ENCODE assay signal across 21 mouse cellular contexts in genomic region chr8:61111940-61112339, GRCm38 (mm10).
DNase-seq lines count a peak whose midpoint lies in the region; ATAC-seq lines count a peak whose summit lies in the region.
"Had no signal": no experiment of that assay in that cellular context is flagged by ENCODE, and none has a peak within 500 bp of the region (broad histone marks: within the 10 kb centered on the region; RNA-seq: fewer than 3 reads in every experiment).

No protein-coding gene starts in this region.

- no peaks in the 10 kb centered on the region for H3K9me3 ChIP-seq in kidney, embryonic 14.5 days (ENCODE audit: control insufficient read depth, low read length)
- H3K9me3 ChIP-seq: embryonic facial prominence, embryonic 12.5 days; forebrain, embryonic 12.5 days; heart, embryonic 13.5 days; hindbrain, embryonic 12.5 days had no signal

- H3K4me3 ChIP-seq in kidney, embryonic 14.5 days (ENCODE audit: low read length): no peak overlapping the region
- H3K4me3 ChIP-seq: embryonic facial prominence, embryonic 12.5 days; forebrain, embryonic 12.5 days; gastrocnemius, adult 2 months; heart, embryonic 13.5 days; hindbrain, embryonic 12.5 days had no signal

- no peak overlapping the region for H3K9ac ChIP-seq in kidney, embryonic 14.5 days (ENCODE audit: low read depth, low read length)
- H3K9ac ChIP-seq: embryonic facial prominence, embryonic 12.5 days; forebrain, embryonic 12.5 days; forebrain, postnatal 0 days; heart, embryonic 13.5 days; hindbrain, embryonic 12.5 days had no signal

- no peak for ATAC-seq in kidney, embryonic 14.5 days (ENCODE audit: low FRiP score, low TSS enrichment)
- ATAC-seq in megakaryocyte-erythroid progenitor cell, adult 5-6 weeks (replicated peaks; ENCODE audit: low FRiP score, low TSS enrichment, poor library complexity, severe bottlenecking): no peak
- ATAC-seq: forebrain, postnatal 0 days; hindbrain, embryonic 16.5 days; inflammation-experienced regulatory T-cells, adult 6 months; intestine, postnatal 0 days had no signal

- H3K27ac ChIP-seq in kidney, embryonic 14.5 days (ENCODE audit: low read depth, low read length): no peak overlapping the region
- H3K27ac ChIP-seq: embryonic facial prominence, embryonic 12.5 days; forebrain, embryonic 12.5 days; gastrocnemius, adult 2 months; heart, embryonic 13.5 days; hindbrain, embryonic 12.5 days had no signal

- H3K27me3 ChIP-seq in kidney, embryonic 14.5 days (ENCODE audit: control insufficient read depth, insufficient read depth, low read length): no peaks in the 10 kb centered on the region
- H3K27me3 ChIP-seq: embryonic facial prominence, embryonic 12.5 days; forebrain, embryonic 12.5 days; heart, embryonic 13.5 days; hindbrain, embryonic 12.5 days had no signal

- DNase-seq in heart, adult 11 months: peak; percentile 52
- no peak for DNase-seq in heart, postnatal 10 days
- DNase-seq in adrenal gland, adult 8-10 months: peak; percentile 31
- peak; percentile 61 to 64 for DNase-seq in adrenal gland, postnatal 36 days
- DNase-seq in cerebellum, adult 11 months: no peak
- DNase-seq: cerebellum, adult 11-12 months; cerebellum, adult 9-10 months; cerebellum, postnatal 25 days; forebrain, postnatal 0 days; gastrocnemius, adult 2 months; gastrocnemius, postnatal 25 days; heart, postnatal 4 days had no signal

- no peaks in the 10 kb centered on the region for H3K4me1 ChIP-seq in kidney, embryonic 14.5 days (ENCODE audit: control insufficient read depth, insufficient read depth, low read length)
- H3K4me1 ChIP-seq: embryonic facial prominence, embryonic 12.5 days; forebrain, embryonic 12.5 days; heart, embryonic 13.5 days; hindbrain, embryonic 12.5 days had no signal

- WGBS in kidney, embryonic 14.5 days: 93% methylated on average over 4 of the region's 4 CpGs

- H3K4me2 ChIP-seq in kidney, embryonic 14.5 days (replicated peaks; ENCODE audit: low read depth, low read length): no peak overlapping the region
- H3K4me2 ChIP-seq: embryonic facial prominence, embryonic 12.5 days; forebrain, embryonic 12.5 days; heart, embryonic 13.5 days; hindbrain, embryonic 12.5 days had no signal

- H3K36me3 ChIP-seq in kidney, embryonic 14.5 days (ENCODE audit: control insufficient read depth, insufficient read depth, low read length): no peaks in the 10 kb centered on the region; the same call in 1 of the 2 replicates
- H3K36me3 ChIP-seq: embryonic facial prominence, embryonic 12.5 days had no signal

- intact Hi-C loops in heart, postnatal 10 days (cut with DNase I): no loop called here

Comparison
In these comparisons a context has a peak if more than half of its experiments do, and no peak if none do; other contexts are left out.
1. DNase-seq: peak in heart, adult 11 months (single experiment), adrenal gland, adult 8-10 months (single experiment) and adrenal gland, postnatal 36 days (2 of 2); none in heart, postnatal 10 days (0 of 2) and cerebellum, adult 11 months (single experiment).